Mouse (Mus musculus) telencephalon, adult 2 months (tissue): ENCODE measurements around the gene Kctd7.

Source experiments
- DNase-seq: peaks from one replicate; pipeline ENCODE4 v3.0.0-alpha.2; 2011; ENCODE audit warnings: low read depth, low spot score

Kctd7 gene

GRCm38 (mm10) chr5:130192356-130192944 lies 47.8 kb downstream of the Kctd7 start:
- DNase-seq: no peak

GRCm38 (mm10) chr5:130193760-130194159 lies 49.1 kb downstream of the Kctd7 start:
- DNase-seq: no peak

GRCm38 (mm10) chr5:130196307-130196706 lies 51.6 kb downstream of the Kctd7 start:
- no peak for DNase-seq

DNA sequence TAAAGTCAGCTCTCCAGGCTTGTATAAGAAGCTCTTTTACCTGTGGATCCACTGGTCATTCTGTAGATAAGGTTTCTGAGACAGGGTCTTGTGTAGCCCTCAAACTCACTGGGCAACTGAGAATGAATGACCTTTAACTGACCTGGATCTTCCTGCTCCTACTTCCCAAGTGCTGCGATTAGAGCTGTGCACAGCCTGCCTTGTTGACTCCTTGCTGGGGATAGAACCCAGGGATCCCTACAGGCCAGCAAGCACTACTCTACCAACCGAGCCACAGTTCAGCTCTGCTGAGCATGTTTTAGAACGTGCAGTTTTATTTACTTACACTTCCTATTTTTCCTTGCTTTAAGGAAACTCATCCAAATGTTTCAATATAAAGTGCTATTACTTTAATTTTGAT lies 52.8 kb downstream of the Kctd7 start:
- DNase-seq: no peak

DNA sequence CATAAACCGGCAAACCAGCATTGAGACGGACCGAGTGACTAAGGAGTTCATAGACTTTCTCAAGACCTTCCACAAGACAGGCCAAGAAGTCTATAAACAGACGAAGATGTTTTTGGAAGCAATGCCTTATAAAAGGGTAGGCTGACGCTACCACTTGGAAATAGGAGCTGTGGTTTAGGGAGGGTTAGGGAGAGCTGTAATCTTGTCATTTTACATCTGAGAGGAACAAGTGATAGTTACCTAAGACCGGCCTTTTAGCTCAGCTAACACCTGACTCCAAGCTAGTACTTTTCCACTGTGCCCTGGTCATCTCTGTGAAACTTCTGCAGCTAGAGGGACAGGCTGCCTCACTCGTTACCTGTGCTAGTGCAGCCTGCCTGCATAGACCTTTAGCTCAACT lies 53.3 kb downstream of the Kctd7 start:
- no peak for DNase-seq

DNA sequence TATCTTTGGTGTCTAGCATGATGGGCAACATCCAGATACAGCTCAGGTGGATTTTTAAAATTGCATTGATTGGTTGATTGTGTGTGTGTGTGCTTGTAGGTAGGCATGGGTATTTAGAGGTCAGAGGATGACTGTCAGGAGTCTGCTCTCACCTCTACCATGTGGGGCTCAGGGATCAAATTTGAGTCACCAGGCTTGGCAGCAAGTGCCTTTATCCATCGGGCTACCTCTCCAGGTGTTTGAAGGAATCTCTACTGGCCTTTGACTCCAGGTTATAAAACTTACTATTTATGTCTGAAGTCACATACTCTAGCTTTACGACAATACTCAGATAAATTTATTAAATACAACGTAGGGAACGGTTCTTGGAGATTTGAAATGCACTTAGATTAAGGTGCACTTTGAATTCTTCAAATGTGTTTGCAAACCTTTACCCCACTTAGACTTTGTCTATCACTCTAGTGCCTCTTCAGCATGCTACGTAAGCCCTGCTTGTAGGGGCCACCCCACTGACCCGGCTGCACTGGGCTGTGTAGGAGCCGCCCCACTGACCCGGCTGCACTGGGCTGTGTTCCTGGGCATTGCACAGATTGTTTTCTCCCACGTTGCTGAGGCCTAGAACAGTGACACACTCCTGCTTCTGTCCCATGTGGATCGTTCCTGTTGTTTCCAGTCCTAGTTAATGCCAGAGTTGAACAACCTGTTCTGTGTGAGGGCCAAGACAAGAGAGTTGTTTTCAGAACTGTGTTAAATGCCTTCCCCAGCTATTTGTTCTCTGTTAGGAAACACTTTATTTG lies 55.8 kb downstream of the Kctd7 start:
- DNase-seq: no peak

DNA sequence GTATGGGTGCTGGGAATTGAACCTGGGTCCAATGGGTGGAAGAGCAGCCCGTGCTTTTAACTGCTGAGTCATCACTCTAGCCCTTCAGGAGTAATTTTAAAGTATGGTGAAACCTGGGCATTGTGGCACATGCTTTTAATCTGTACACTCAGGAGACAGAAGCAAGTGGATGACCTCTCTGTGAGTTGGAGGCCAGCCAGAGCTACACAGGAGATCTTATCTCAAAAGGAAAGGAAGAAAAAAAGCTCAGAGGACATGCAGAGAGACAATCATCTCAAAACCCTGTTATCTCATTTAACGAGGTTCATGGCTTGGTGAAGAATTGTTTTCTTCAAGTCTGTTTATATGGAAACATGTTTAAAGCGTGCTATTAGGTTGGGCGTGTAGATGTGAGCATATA lies 59.3 kb downstream of the Kctd7 start:
- DNase-seq: no peak

DNA sequence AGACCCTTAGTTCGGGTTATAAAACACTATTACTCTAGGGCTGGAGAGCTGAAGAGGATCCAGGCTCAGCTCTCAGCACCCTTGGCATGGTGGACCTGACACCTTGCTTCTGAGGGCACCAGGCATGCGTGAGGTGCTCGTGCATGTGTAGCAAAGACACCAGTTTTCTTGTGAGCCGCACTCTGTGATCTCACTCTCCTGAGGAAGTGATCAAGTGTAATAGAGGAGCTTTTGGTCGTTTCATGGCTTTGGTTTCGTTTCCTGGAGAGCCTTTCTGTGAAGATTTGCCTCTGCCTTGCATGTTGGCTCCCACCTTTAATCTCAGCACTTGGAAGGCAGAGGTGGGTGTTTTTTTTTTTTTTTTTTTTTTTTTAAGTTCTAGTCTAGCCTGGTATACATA lies 59.9 kb downstream of the Kctd7 start:
- DNase-seq: no peak
